Mouse (Mus musculus) liver, embryonic 14 days (tissue): ENCODE results near the gene Nkx2-2. TPM values are rescaled to one million over a fixed set of nuclear protein-coding genes. Genes with fewer than 3 reads are reported as not detected.

ENCODE experiments used
- polyA plus RNA-seq: library from polyadenylated mRNA; depleted of rRNA; stranded (reverse); fragments of >200 nt; gene quantifications from 2 replicates; pipeline ENCODE4 v1.2.3, GENCODE M21; 2012; rRNA removed

Gene Nkx2-2
- 0.03 TPM in 1 of 2 replicates, not detected in the other for polyA plus RNA-seq

DNA sequence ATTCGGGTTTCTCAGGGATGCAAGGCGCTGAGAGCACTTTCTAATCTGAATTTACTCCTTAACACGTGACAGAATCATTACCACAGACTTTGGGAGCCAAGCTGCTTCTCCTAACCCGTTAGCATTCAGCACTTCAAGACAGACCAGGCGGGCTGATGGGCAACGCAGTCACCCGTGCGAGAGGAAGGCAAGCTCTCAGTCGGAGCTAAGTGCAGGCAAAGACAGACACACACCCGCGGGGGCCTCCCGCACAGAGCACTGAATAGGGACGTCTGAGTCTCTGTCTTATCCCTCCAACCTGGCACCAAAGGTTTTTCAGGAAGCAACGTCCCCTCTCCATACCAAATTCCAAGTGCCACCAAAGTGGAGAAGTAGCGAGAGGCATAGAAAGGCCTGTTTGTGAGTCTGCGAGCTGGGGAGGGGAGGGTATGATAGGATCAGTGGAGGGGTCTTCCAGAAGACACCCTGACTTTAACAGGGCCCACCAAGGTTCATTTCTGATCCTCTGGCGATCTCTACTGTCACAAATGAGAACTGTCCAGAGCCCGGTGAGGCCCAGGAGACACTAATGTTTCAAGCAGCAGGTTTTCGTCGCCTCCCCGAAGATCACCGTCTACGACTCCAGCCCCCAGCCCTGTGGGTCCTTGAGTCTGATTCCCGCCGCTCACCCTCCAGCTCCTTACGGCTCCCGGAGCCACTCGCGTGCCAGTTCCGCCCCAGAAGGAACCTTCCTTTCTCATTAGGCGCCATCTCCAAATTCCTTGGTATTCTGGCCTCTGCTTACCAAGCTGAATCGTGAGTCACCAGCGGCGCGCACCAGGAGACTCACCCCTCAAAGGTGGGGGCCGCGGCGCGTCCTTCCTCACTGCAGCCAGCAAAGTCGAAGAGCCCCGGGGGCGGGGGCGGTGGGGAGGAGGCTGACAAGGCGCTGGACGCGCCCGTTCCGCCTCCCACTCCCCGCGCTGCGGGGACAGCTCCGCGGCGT lies at the start of gene Nkx2-2:
Nkx2-2 (minus strand) TSS at position 973 of the 985 bp plus-strand sequence.

Other genes starting within 250 kb of the Nkx2-2 start
- gene Xrn2, start 181.2 kb downstream of the Nkx2-2 start, polyA plus RNA-seq = 19.8 and 24.4 TPM in 2 replicates
- gene Nkx2-4, start 108.8 kb downstream of the Nkx2-2 start, polyA plus RNA-seq = not detected in 2 replicates
- 0.02 TPM in 1 of 2 replicates, not detected in the other for gene Pax1, start 167.7 kb upstream of the Nkx2-2 start, polyA plus RNA-seq